29 mouse cellular contexts compared by ENCODE assay signal in the genomic region with DNA sequence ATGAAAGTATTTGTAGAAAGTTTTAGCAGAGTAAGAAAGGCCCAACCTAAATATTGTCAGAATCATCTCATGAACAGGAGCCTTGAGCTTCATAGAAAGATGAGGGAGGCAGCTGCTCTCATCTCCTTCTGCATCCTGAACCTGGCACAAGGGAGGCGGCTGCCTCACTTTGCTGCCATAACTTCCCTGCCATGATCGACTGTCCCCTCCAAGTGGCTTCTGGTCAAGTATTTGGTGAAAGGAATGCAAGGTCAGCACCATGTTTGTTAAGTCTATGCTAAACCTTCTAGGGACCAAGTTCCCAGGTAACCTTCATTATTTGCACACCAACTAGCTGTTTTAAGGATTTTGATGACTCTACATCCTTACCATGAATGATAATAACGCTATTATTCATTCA.
DNase-seq lines count a peak whose midpoint lies in the region; ATAC-seq lines count a peak whose summit lies in the region.
"Had no signal": no experiment of that assay in that cellular context is flagged by ENCODE, and none has a peak within 500 bp of the region (broad histone marks: within the 10 kb centered on the region; RNA-seq: fewer than 3 reads in every experiment).

No protein-coding gene starts in this region.

- ATAC-seq in midbrain, embryonic 11.5 days (ENCODE audit: low FRiP score), result no peak
- ATAC-seq in midbrain, embryonic 15.5 days (replicated peaks), result no peak
- ATAC-seq: activated CD4-positive, CD25-positive, alpha-beta regulatory T cell, adult 4 months; CD4-positive, CD25-positive, alpha-beta regulatory T cell, adult 4 months; forebrain, embryonic 14.5 days; forebrain, embryonic 16.5 days; Patski had no signal

- WGBS in heart, embryonic 10.5 days, result 76% methylated on average over 3 of the region's 3 CpGs
- 83% methylated on average over 3 of the region's 3 CpGs for WGBS in midbrain, embryonic 11.5 days
- 91% methylated on average over 3 of the region's 3 CpGs for WGBS in midbrain, embryonic 15.5 days

- no peaks in the 10 kb centered on the region for H3K9me3 ChIP-seq in heart, embryonic 10.5 days
- no peaks in the 10 kb centered on the region for H3K9me3 ChIP-seq in midbrain, embryonic 11.5 days (ENCODE audit: control insufficient read depth, low read length)
- H3K9me3 ChIP-seq in midbrain, embryonic 15.5 days, result no peaks in the 10 kb centered on the region
- H3K9me3 ChIP-seq: embryonic facial prominence, embryonic 13.5 days; embryonic facial prominence, embryonic 15.5 days; forebrain, embryonic 10.5 days; forebrain, embryonic 12.5 days had no signal

- no peak overlapping the region for H3K4me3 ChIP-seq in heart, embryonic 10.5 days
- no peak overlapping the region for H3K4me3 ChIP-seq in midbrain, embryonic 11.5 days (ENCODE audit: low read depth, low read length)
- H3K4me3 ChIP-seq in midbrain, embryonic 15.5 days, result no peak overlapping the region
- H3K4me3 ChIP-seq in brown adipose tissue, adult 24 weeks (ENCODE audit: insufficient read depth, low read depth, low read length), result no peak overlapping the region
- H3K4me3 ChIP-seq: embryonic facial prominence, embryonic 13.5 days; embryonic facial prominence, embryonic 15.5 days; erythroblast, embryonic 14.5 days; forebrain, embryonic 10.5 days; forebrain, embryonic 12.5 days had no signal

- no peak overlapping the region for H3K27ac ChIP-seq in heart, embryonic 10.5 days
- no peak overlapping the region for H3K27ac ChIP-seq in midbrain, embryonic 11.5 days (ENCODE audit: low read depth, low read length)
- H3K27ac ChIP-seq in midbrain, embryonic 15.5 days, result no peak overlapping the region
- H3K27ac ChIP-seq in brown adipose tissue, adult 24 weeks (replicated peaks; ENCODE audit: low read depth, low read length), result peak overlapping the region; percentile 58
- H3K27ac ChIP-seq: embryonic facial prominence, embryonic 13.5 days; embryonic facial prominence, embryonic 15.5 days; forebrain, embryonic 10.5 days; forebrain, embryonic 12.5 days had no signal

- peak; percentile 23 for DNase-seq in heart, adult 11 months
- DNase-seq in heart, embryonic 10.5 days (ENCODE audit: low spot score), result no peak
- peak; percentile 71 for DNase-seq in midbrain, embryonic 11.5 days (ENCODE audit: low spot score, missing footprints)
- no peak for DNase-seq in thymus, postnatal 36 days
- DNase-seq: adrenal gland, adult 8-10 months; adrenal gland, postnatal 14 days; adrenal gland, postnatal 36 days; B cell, adult 2 months; cerebellum, adult 11 months; cerebellum, adult 18-20 months; cerebellum, adult 8-10 months; cerebellum, adult 9-11 months; cerebellum, postnatal 14 days; cerebellum, postnatal 36 days; embryo, embryonic 11 days had no signal

- H3K27me3 ChIP-seq in heart, embryonic 10.5 days (ENCODE audit: insufficient read depth, poor library complexity, severe bottlenecking), result peaks cover 9% of the 10 kb centered on the region
- peaks cover 11% of the 10 kb centered on the region for H3K27me3 ChIP-seq in midbrain, embryonic 11.5 days (ENCODE audit: control insufficient read depth, insufficient read depth, low read length)
- no peaks in the 10 kb centered on the region; the same call in 1 of the 2 replicates for H3K27me3 ChIP-seq in midbrain, embryonic 15.5 days (replicated peaks)
- H3K27me3 ChIP-seq: CH12.LX; embryonic facial prominence, embryonic 15.5 days; Patski had no signal

- no peak overlapping the region for H3K4me2 ChIP-seq in midbrain, embryonic 11.5 days
- no peak overlapping the region for H3K4me2 ChIP-seq in midbrain, embryonic 15.5 days
- H3K4me2 ChIP-seq: embryonic facial prominence, embryonic 13.5 days; embryonic facial prominence, embryonic 15.5 days; forebrain, embryonic 12.5 days had no signal

- H3K36me3 ChIP-seq in heart, embryonic 10.5 days, result no peaks in the 10 kb centered on the region
- H3K36me3 ChIP-seq in midbrain, embryonic 11.5 days (ENCODE audit: control insufficient read depth, insufficient read depth, low read length), result no peaks in the 10 kb centered on the region
- H3K36me3 ChIP-seq in midbrain, embryonic 15.5 days (replicated peaks), result no peaks in the 10 kb centered on the region
- H3K36me3 ChIP-seq: embryonic facial prominence, embryonic 13.5 days; embryonic facial prominence, embryonic 15.5 days; forebrain, embryonic 10.5 days; forebrain, embryonic 12.5 days; G1E had no signal

- H3K9ac ChIP-seq in midbrain, embryonic 11.5 days (ENCODE audit: low read length), result no peak overlapping the region
- no peak overlapping the region for H3K9ac ChIP-seq in midbrain, embryonic 15.5 days
- H3K9ac ChIP-seq: embryonic facial prominence, embryonic 13.5 days; embryonic facial prominence, embryonic 15.5 days; forebrain, embryonic 12.5 days had no signal

- peaks cover 30% of the 10 kb centered on the region for H3K4me1 ChIP-seq in heart, embryonic 10.5 days
- peaks cover 27% of the 10 kb centered on the region for H3K4me1 ChIP-seq in midbrain, embryonic 11.5 days (ENCODE audit: control insufficient read depth, insufficient read depth, low read length)
- peaks cover 25% of the 10 kb centered on the region for H3K4me1 ChIP-seq in midbrain, embryonic 15.5 days
- peaks cover 5% of the 10 kb centered on the region; the same call in 1 of the 2 replicates for H3K4me1 ChIP-seq in brown adipose tissue, adult 24 weeks (ENCODE audit: control insufficient read depth, insufficient read depth, insufficient read length, low read length)

Comparison
In these comparisons a context has a peak if more than half of its experiments do, and no peak if none do; other contexts are left out.
1. DNase-seq: peak in heart, adult 11 months (single experiment) and midbrain, embryonic 11.5 days (single experiment); none in heart, embryonic 10.5 days (single experiment) and thymus, postnatal 36 days (0 of 2).